Mouse (Mus musculus) intestine, embryonic 15.5 days (tissue): Measurements from ENCODE around the gene Fgf9. TPM values are rescaled to one million over a fixed set of nuclear protein-coding genes. Genes with fewer than 3 reads are reported as not detected.

Experiments
- ATAC-seq: fragments of 200-750 bp; cut with Nextera tagmentation; 2 replicates; pipeline ENCODE4 v1.8.0; 2017; ENCODE audit warnings: moderate TSS enrichment, moderate library complexity
- H3K27ac ChIP-seq: fragments of 300-500 bp; sonication (generic); 2 replicates; pipeline ENCODE4 v1.5.1; 2015; ENCODE audit warnings: mild to moderate bottlenecking, inconsistent platforms
- H3K27me3 ChIP-seq: fragments of 300-500 bp; sonication (generic); replicated peaks from 2 replicates; pipeline ENCODE4 v1.6.1; 2015; ENCODE audit warnings: inconsistent platforms
- H3K36me3 ChIP-seq: fragments of 300-500 bp; sonication (generic); 2 replicates; pipeline ENCODE4 v1.6.1; 2015; ENCODE audit warnings: inconsistent platforms
- H3K4me1 ChIP-seq: fragments of 300-500 bp; sonication (generic); replicated peaks from 2 replicates; pipeline ENCODE4 v1.6.1; 2015; ENCODE audit warnings: inconsistent platforms
- H3K4me2 ChIP-seq: fragments of 300-500 bp; sonication (generic); replicated peaks from 2 replicates; pipeline ENCODE4 v1.6.1; 2015; ENCODE audit warnings: mild to moderate bottlenecking, inconsistent platforms
- H3K4me3 ChIP-seq: fragments of 300-500 bp; sonication (generic); replicated peaks from 2 replicates; pipeline ENCODE4 v1.5.1; 2015; ENCODE audit warnings: inconsistent platforms
- H3K9ac ChIP-seq: fragments of 300-500 bp; sonication (generic); 2 replicates; pipeline ENCODE4 v1.6.1; 2015; ENCODE audit warnings: inconsistent platforms
- H3K9me3 ChIP-seq: fragments of 300-500 bp; sonication (generic); 2 replicates; pipeline ENCODE4 v1.6.1; 2016; ENCODE audit warnings: inconsistent platforms
- WGBS: fragments of 180-500 bp; shearing (Covaris S2); methylation state at CpG from one replicate; pipeline ENCODE4 v1.1.7; 2015; 5-methylcytosine and 5-hydroxymethylcytosine counted together
- polyA plus RNA-seq: library from polyadenylated mRNA; unstranded; fragments of >200 nt; fragmentation: Nextera tagmentation; extraction: Ambion mirVana; gene quantifications from 2 replicates; pipeline ENCODE4 v1.2.1, GENCODE M21; 2015

Gene Fgf9
- polyA plus RNA-seq, 1 experiment from 2014 or later, result 19.3 TPM

GRCm38 (mm10) chr14:58152110-58152509 lies 81.8 kb downstream of the Fgf9 start:
- Histone ChIP-seq H3K27me3 (no peaks in the 10 kb centered on the region), H3K4me1 (no peaks in the 10 kb centered on the region), H3K4me3 (no peak overlapping the region), H3K9ac (no peak overlapping the region), H3K36me3 (no peaks in the 10 kb centered on the region), H3K4me2 (no peak overlapping the region), H3K9me3 (no peaks in the 10 kb centered on the region), H3K27ac (no peak overlapping the region)
- no peak for ATAC-seq
- WGBS, result 38% methylated on average over 1 of the region's 1 CpGs

- peak; percentile 85 for ATAC-seq
- Histone ChIP-seq H3K4me3 (no peak overlapping the region), H3K9ac (no peak overlapping the region), H3K4me2 (peak overlapping the region; percentile 28; the same call in 1 of the 2 replicates), H3K27me3 (no peaks in the 10 kb centered on the region), H3K4me1 (no peaks in the 10 kb centered on the region), H3K36me3 (no peaks in the 10 kb centered on the region), H3K27ac (no peak overlapping the region), H3K9me3 (no peaks in the 10 kb centered on the region)
- WGBS, result 31% methylated on average over 15 of the region's 15 CpGs
Measured at GRCm38 (mm10) chr14:58153470-58154416, 83.4 kb downstream of the Fgf9 start.

GRCm38 (mm10) chr14:58160624-58161023 lies 90.3 kb downstream of the Fgf9 start:
- no peaks in the 10 kb centered on the region for H3K4me1 ChIP-seq
- ATAC-seq, result no peak
- no peak overlapping the region for H3K27ac ChIP-seq
- H3K27me3 ChIP-seq, result no peaks in the 10 kb centered on the region
- no peak overlapping the region for H3K9ac ChIP-seq
- WGBS, result 80% methylated on average over 1 of the region's 1 CpGs
- no peak overlapping the region for H3K4me2 ChIP-seq
- H3K9me3 ChIP-seq, result no peaks in the 10 kb centered on the region
- no peaks in the 10 kb centered on the region for H3K36me3 ChIP-seq
- H3K4me3 ChIP-seq, result no peak overlapping the region

Other genes with a start within 250 kb of the Fgf9 start
- 27.2 and 30.8 TPM in 2 replicates for gene Ska3, start 244.4 kb upstream of the Fgf9 start, polyA plus RNA-seq
- gene Mrpl57, start 244.3 kb upstream of the Fgf9 start, polyA plus RNA-seq, result 177 and 197 TPM in 2 replicates
- 55.3 and 61.6 TPM in 2 replicates for gene Zdhhc20, start 180.3 kb upstream of the Fgf9 start, polyA plus RNA-seq
- 80.4 and 84.5 TPM in 2 replicates for gene Micu2, start 71.3 kb upstream of the Fgf9 start, polyA plus RNA-seq